Mouse (Mus musculus) layer of hippocampus, adult 9-11 months (tissue): Measurements from ENCODE around the gene Exph5.
A peak's percentile ranks its signal among the peaks of the same experiment; 100 is the strongest.

Experiments used
- DNase-seq: peaks from one replicate; pipeline ENCODE4 v3.0.0; 2022

The Exph5 gene

DNA sequence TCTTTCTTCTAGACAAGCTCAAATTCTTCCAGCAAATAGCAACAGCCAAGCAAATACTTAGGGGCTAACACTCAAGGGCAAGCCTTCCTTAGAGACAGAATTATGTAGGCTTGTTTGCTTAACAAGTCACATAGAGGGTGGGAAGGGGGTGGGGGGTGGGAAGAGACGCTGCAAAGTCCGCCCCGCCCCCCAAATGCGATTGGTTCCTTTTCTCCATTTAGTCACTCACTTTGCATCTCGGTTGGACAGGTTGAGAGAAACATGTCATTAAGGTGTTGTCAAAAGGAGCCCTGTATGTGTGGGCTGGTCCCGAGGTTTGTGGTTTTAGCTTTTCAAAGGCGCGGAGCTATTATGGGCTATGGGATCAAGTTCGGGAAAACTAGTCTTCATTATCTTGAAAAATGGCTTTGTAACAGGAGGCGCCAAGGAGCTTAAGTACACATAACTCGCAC is at the start of gene Exph5:
TSS of gene Exph5 (plus strand) at position 402 of the 452 bp plus-strand sequence.
- DNase-seq: no peak

DNA sequence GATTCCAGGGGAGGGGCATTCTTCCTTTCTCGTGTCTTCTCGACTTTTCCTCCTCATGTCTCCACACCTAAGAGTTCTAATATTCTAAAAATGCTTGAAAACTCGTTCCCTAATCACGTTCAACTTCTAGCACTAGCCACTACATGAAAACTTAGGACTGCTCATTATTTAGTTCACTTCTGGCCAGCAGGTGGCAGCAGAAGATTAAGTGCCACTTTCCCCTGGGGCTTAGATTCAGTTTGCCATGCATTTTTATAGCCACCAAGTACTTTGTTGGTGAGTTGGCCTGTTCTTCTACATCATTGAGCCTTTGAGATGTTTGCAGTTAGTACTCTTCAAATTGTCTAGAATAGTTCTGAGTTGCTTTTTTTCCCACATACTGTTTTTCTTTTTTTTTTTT is 47.1 kb upstream of the Exph5 start:
- DNase-seq: peak; percentile 59

DNA sequence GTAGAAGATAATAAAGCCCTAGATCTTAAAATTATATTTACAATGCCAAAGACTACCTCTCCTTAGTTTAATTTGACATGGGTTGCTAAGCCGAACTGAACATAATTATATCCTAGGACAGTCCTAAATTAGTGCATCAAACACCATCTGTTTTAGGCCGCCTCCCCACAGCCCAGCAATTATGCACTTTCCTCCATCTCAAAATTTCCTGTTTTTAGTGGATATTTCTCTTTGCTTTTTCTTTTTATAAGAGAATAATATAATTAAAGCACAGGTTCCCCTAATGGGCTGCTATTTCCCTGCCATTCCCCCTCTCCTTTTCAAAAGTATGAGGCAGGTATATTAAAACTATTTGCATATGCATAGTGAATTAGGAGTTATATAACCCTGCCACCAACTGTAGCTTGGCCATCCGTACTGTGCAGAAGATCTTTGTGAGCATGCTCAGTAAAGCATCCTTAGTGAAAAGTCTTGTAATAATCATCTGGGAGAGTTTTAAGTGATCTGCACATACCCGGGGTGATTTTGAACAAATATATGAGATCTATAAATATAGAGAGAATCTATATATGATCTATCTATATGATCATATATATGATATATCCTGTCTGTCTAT is 44.7 kb upstream of the Exph5 start:
- peak; percentile 8 for DNase-seq

DNA sequence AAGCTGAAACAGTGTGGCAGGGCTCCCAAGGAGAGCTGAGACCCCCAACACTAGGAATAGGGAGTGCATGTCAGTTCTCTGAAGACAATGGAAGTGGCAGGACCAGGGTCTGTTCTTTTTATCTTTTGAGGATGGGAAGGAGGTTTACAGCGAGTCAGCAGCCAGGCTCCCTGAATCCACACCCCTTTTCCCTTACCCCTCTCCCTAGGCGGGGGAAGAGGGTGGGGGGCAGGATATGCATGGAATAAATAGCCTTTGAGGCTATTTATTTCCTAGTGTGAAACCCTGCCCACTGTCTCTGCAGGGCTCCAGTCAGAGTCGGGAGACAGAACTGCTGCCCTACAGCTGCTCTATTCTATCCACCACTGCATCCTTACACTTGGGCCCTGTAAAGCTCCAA is 43.7 kb upstream of the Exph5 start:
- DNase-seq: no peak

DNA sequence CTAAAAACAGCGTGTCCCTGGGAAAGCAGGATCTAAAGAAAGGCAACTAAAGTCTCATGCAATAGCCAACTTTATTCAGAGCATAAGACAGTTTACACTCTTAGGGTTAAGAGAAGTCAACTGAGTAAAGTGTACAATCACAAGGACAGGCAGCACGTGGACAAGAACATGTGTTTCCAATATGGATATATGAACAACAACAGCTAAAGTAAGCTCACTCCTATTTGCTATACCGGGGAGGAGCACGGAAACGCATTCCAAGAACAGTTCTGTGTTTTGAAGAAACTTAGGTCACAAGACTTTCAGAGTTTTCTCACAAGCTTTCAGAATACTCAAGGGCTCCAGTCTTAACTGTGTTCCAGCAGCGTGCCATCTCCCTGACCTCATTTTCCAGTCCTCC is 43.3 kb upstream of the Exph5 start:
- no peak for DNase-seq

DNA sequence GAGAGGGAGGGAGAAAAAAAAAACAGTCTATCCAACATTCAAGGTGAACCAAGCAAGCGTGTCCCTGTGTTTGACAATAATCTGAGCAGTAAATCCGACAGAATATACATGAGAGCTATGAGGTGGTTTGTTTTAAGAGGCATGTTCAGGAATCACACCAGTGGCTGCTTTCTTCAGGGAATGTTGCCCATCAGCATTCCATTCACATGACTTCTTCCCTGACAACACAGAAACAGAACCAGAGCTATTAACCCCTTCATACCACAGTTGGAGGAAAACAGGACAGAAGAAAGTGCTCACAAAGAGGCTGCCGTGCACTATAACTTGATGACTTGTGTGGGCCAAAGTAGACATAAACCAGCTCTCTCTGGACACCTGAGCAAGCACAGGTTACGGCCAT is 37.1 kb upstream of the Exph5 start:
- DNase-seq: no peak

DNA sequence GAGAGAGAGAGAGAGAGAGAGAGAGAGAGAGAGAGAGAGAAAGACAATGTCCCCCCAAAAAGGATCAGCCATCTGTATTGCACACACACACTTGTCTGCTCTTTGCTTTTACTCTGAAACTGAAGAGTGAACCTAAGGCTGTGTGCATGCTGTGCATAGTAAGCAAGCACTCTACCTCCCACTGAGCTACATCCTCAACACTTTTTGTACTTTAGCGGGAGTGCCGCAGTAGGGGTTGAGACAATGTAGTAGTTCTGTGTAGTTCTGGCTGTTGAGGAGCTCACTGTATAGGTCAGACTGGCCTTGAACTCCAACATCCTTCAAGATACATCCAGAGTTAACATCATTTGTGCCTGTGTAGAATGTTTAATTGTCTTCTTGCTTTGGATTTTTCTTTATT is 35.9 kb upstream of the Exph5 start:
- no peak for DNase-seq

DNA sequence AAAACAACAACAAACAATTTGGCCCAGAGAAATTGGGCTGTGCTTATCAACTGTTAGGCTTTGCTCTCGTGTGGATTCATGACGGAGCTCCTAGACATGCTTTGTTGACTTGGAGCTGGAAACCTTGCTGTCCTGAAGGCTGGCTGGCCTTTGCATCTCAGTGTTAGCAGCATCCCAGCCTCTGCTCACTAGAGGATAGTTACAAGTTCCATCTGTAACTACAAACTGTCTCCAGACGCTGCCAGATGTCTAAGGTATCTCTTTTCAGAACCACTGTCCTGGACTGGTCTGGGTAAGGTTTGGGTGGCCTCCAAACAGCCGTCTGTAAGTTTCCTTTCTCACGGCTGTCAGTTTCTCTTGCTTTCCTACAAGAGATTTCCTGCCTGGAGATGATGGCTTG is 33.4 kb upstream of the Exph5 start:
- no peak for DNase-seq

DNA sequence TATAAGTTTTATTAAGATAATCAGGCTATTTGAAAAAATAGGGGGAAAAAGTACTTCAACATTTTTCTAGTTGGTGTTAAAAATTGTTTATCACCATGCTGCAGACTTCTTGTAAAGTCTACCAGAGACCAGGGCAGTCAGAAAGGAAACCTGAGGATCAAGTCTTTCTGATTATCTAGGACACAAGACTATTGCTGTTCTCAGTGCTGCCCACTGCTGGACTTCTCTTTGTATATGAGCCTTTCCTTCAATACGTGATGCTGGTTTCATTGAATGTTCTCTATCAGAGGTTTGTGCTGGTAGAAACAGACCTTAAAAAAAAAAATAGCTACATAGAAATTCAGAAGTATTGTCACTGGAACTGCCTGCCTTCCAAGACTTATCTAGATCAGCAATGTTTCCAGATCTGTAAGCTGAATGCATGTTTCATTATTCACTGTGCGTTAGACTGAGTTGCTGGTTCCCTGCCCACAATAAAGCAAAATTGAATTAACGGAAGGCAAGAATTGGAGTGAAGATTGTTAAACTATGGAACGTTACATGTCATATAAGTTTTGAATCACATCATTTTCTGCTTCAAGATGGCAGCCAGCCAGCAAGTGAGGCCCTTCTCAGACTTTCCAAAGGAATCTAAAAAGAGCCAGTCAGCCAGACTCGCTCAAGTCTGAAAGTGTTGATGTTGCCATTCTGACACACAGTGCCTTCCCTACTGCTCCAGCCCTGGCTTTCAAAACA is 32.6 kb upstream of the Exph5 start:
- DNase-seq: no peak

DNA sequence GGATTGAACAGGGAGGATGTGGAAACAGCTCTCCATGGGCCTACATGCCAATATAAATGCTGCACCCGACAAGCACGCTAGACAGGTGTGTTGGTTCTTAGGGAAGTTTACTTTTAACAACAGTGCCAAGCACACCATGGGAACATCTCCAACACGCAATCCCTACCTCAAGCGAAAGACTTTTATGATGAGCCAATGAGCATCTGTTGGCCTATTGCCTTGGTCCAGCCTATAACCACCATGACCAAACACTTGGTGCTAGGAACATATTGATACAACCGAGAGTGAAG is 32.1 kb upstream of the Exph5 start:
- no peak for DNase-seq

DNA sequence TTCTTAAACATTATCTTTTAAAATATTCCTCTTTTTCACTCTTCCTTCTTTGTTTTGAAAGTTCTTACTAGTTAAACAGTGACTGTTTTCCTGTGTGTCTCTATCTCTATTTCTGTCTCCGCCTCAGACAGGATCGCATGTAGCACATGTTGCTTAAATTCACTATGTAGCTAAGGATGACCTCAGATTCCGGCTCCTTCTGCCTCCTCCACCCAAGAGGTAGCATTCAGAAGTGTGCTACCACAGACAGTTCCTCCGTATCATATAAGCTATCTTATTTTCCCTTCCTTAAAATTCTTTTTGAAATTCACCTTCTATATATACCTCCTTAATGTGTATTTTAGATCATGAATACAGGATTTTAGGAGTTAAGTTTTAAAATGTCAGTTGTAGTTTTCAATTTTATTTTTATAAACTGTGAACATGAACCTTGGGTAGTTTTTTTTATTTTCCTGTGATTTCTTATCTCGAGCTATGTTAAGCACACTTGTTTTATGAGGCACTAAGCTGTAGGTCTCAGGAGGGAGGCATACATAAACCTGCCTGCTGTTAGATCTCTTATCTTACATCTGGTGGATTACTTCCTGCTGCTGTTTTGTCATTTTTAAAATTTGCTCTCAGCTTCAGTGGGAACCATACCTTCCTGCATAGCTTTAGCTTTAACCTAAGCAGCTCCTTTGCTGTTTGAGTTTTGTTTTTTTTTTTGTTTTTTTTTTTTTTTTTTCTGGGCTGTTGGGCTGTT is 30.0 kb upstream of the Exph5 start:
- no peak for DNase-seq

DNA sequence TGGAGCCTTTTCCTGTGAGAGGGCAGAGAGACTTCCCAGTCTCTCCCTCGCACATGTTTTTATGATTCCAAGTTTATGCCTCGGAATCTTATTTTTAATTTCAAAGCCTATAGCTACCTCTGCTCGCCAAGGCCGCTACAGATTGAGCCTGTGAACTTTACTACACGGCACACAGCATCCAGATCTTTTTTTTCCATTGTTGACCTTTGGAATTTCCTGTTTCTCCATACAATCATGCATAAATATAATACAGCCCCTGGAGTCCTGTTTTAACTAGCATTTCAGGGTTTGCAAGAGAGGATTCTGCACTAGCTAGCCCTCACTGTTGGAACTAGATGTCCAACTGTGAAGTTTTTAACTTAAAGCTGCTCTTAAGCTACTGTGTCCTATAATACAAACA is 29.3 kb upstream of the Exph5 start:
- DNase-seq: no peak

DNA sequence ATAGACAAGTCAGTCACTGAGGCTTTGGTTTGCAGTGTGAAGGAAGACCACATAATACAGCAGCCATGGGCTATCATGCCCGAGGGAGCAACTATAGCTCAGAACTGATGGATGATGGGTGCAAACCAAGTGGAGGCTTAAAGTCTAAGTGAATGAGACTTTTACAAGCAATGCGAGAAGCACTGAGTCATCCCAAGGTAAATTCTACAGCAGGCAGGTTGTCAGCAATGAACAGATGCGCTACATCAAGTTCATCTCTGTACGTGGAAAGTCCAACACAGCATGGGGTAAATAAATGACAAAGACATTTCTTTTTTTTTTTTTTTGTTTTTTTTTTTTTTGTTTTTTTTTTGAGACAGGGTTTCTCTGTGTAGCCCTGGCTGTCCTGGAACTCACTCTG is 28.8 kb upstream of the Exph5 start:
- DNase-seq: no peak

DNA sequence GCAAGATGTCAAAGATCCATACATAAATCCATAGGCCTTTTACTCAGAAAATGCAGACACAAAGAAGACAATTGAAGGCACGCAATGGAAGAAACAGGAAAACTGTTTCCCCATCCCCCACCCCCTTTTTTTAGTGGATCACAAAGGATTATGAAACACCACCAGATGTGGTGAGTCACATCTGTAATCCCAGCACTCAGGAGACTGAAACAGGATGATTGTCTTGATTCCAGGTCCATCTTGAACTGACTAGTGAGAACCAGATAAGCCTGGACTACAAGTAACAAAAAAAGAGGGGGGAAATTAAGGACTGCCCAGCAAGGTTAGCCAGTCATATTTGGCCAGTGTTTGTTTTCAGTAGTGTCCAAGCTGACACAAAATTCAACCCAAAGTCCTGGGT is 25.1 kb upstream of the Exph5 start:
- no peak for DNase-seq

DNA sequence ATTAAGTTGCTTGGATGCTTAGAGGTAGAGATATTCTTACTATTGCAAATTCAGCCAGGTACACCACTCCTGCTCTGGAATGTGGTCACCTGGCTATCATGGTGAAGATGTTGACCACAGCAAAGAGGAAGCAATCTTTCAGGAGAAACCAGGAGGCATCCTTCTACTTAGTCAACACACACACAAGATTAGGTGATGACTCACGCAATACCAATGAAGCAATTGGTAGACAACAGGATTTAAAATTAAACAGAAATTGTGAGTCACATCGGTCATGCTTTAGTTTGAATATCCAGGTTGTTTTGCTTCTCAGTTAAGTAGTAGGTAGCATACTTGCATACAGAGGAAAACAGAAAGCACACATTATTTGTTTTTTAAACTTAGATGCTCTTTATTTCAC is 22.5 kb upstream of the Exph5 start:
- DNase-seq: no peak

DNA sequence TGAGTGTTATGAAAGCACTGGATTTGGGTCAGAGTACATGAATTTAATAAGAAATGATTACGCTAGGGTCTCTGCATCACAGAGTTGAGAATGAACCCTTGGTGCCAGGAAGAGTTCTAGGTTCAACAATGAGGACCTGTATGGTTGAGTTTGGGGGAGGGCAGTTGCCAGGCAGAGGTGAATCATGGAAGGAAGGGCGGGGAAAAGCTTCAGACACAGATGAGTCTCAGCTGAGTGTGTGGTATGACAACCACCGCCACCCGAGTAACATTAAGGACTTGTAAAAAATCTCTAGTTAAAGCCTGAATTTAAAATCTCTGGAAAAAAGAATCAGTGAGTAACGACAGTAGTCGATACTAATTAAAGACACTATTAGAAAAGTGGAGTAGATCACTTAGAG is 14.7 kb upstream of the Exph5 start:
- no peak for DNase-seq

DNA sequence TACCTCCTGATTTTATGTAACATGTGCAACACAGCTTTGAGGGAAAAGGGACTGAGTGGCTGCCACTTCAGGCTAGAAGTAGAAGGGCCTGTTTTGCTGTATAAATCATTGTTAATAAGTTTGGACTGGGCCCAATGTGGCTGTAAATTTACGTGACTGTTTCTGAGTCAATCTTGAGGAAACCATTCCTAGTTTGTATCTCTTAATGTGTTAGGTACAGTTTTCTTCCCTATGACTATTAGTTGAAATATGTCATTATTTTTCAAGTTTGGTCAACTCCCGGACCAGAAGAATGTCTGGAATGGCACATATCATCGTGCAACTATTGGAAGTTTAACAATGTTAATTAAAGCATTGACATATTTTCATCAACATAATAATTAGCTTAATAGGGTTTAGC is 11.5 kb upstream of the Exph5 start:
- no peak for DNase-seq

DNA sequence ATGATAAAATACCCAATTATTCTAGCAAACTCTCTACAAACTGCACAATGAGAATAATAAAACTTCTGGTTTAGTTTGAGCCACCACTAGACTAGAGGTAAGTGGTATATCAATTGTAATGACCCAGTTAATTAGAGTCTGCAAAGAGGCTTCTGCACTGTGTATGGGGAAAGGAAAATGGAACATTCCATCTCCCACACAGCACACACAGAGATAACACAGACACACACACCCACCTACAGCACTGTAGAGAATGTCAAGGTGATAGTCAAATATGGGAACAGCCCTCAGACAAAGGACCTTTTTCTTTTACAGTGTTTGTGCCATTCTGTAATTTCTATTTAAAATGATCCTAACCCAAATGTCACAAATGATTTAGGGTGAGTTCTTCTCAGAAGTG is 8.6 kb upstream of the Exph5 start:
- no peak for DNase-seq

DNA sequence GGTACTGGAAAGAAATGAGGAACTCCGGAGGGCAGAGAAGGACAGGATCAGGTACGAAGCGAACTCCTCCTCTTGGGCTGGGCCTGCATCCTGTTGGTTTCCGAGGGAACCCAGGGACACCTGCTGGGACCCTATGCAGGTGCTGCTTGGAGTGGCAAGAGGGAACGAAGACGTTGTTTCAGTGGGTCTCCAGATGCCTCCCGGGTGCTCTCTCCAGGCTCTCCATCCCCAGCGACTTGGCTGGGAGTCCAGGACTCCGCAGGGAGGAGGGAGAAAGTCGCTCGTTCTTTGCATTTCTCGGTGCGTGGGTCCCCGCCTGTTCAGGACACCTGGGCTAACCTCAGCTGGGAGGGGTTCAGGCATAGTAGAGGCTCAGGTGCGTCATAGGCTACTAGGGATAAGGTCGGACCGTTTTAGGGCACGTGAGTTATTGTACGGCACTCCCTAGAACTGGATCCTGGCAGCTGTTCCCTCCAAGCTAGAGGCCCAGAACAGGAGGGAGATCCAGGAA is 386 bp downstream of the Exph5 start:
- no peak for DNase-seq

DNA sequence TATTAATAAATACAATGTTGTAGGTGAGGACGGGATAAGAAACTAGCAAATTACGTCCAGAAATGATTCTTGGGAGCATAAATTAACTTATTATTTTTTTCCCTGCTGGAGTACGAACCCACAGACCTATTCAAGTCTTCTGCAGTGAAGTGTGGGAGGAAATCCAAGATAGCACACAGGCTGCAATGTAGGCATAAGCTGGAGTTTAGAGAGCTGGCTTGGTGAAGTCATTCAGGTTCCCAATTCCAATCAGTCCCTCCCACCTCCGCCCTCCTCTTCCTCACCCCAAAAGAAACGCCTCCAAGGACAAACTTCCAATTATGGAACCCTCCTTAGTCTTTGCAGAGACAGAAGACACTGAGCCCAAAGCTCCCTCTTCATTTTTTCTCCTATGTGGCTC is 945 bp downstream of the Exph5 start:
- DNase-seq: no peak

DNA sequence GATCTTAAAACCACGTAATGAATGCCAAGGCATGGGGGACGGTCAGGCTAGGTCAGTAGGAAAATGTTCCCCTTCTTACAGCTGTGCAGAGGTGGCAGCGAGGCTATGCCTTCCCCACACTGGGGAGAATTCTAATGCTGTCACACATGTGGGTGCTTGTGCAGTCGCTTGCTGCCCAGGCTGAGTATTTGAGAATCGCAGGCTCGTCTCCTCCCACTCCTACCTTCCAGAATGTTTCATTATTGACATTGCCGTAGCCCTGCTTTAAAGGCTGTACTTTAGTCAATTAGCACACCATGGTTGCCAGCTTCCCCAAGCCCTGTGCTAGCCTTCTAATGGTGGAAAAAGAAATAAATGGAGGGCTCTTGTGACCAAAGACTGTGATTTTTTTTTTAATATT is 6.4 kb downstream of the Exph5 start:
- DNase-seq: no peak

DNA sequence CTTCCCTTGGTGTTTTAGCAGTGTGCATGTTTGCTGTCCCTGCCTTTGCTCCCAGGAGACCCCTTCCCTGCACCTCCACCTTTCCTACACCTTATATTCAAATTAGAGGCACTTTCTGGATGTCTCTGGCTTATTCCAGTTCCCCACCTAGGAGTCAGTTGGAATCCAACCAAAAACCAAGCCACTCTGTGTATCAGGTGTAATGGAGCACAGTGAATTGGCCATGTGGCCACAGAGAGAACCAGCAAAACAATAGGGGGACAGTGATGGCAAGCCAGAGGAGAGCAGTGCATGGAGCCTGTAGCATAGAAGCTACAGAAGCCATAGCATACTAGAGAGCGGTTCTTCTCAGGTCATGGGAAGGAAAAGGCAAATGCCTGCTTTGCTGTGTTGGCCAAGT is 11.5 kb downstream of the Exph5 start:
- DNase-seq: no peak

DNA sequence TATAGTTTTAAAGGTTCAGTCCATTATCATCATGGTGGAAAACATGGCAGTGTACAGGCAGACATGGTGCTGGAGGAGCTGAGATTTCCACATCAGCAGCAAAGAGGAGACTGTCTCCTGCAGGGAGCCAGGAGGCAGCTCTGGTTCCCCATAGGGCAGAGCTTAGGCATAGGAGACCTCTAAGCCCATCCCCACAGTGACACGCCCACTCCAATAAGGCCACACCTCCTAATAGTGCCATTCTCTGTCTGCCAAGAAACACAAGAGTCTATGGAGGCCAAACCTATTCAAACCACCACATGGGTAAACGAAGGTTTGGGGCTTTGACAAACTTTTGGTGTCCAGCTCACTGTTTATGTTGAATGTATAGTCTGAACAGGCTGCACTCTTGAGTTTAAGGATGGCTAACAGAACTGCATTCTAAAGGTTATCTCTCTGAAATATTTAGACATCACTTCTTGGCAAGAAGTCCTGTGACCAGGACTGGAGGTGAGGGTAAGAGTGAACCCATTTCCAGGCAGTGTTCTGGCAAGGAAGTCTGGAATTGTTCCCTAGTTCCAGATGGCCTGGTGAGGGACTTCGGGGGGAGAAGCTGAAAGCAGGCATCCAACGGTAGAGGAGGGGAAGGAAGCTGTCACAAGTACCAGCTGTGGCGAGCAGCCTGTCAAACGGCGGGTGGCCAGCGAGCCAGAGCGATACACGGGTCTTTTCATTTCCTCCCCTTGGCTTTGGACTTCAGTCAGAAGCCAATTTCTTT is 19.6 kb downstream of the Exph5 start:
- no peak for DNase-seq

DNA sequence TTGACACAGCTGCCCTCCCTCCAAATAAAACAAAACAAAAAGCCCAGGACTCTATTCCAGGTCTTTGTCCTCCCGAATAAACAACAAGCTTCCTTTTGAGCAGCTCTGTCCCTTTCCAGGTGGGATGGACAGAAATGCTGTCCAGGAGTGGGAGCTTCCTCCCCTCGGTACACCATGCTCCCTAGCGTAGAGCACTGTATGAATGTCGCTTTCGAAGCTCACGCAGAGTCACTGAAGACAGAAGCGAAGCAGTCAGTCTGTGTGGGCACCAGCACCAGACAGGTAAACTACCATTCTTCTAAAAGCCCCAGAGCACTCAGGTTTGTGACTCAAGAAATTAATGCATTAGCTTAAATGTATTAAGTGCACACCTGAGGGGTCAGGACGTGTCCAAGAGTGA is 20.2 kb downstream of the Exph5 start:
- no peak for DNase-seq
